Comparison of ENCODE assay signal across 11 mouse cellular contexts in genomic region chr13:59741697-59742096, GRCm38 (mm10). TPM values are rescaled to one million over a fixed set of nuclear protein-coding genes. Genes with fewer than 3 reads are reported as not detected.
A peak's percentile ranks its signal among the peaks of the same experiment; 100 is the strongest.
DNase-seq lines count a peak whose midpoint lies in the region; ATAC-seq and TF ChIP-seq lines count a peak whose summit lies in the region.
"Had no signal": no experiment of that assay in that cellular context is flagged by ENCODE, and none has a peak within 500 bp of the region (broad histone marks: within the 10 kb centered on the region; RNA-seq: fewer than 3 reads in every experiment).

No protein-coding gene starts in this region.

- H3K27ac ChIP-seq in left cerebral cortex, adult 2 months: no peak overlapping the region
- H3K27ac ChIP-seq: embryonic facial prominence, embryonic 15.5 days; limb, embryonic 13.5 days had no signal

- H3K4me3 ChIP-seq in left cerebral cortex, adult 2 months: no peak overlapping the region
- H3K4me3 ChIP-seq: embryonic facial prominence, embryonic 15.5 days; limb, embryonic 13.5 days; myocyte had no signal

- ATAC-seq in megakaryocyte, adult 5-6 weeks (ENCODE audit: poor library complexity, severe bottlenecking): peak; percentile 78

- intact Hi-C loops in left cerebral cortex, adult 2 months (cut with DNase I): no loop called here
- intact Hi-C loops in left cerebral cortex, postnatal 4 days (cut with DNase I): no loop called here

- DNase-seq in gastrocnemius, adult 18-20 months (ENCODE audit: low spot score): peak; percentile 11
- DNase-seq in gastrocnemius, postnatal 25 days: no peak
- no peak for DNase-seq in left cerebral cortex, adult 2 months (ENCODE audit: extremely low spot score in 1 of 2, low spot score in 2 of 2)
- DNase-seq in left cerebral cortex, postnatal 4 days: no peak
- DNase-seq in R1 (ENCODE audit: low read depth, low spot score): peak; percentile 59
- DNase-seq in frontal cortex, postnatal 10 days (ENCODE audit: low spot score in 2 of 2): no peak
- no peak for DNase-seq in adrenal gland, postnatal 36 days

- TF ChIP-seq CTCF in left cerebral cortex, adult 2 months (IDR thresholded peaks at IDR 0.05): peak; percentile 34

RNA-seq across cellular contexts. Expression of gene 1700014D04Rik, which starts 4.9 kb away (rescaled TPM):
- total RNA-seq in gastrocnemius, adult 18-20 months (2021): not detected
- under 1 TPM in 1 of 2 experiments, not detected in 1; 0.26 TPM for total RNA-seq in gastrocnemius, postnatal 25 days (2021)
- 1 to 10 TPM; 1.8 to 2.5 TPM for total RNA-seq in left cerebral cortex, adult 2 months (2021)
- under 1 TPM; 0.18 to 0.42 TPM for total RNA-seq in left cerebral cortex, postnatal 4 days (2021)
- total RNA-seq in megakaryocyte, adult 5-6 weeks (2015): not detected in 2 replicates
- total RNA-seq in megakaryocyte, adult 5-6 weeks (2017): 0.04 TPM in 1 of 2 replicates, not detected in the other
- under 1 TPM; 0.23 to 0.36 TPM for total RNA-seq in adrenal gland, postnatal 36 days (2021)

RNA-seq across cellular contexts. Expression of gene Spata31d1d, which starts 10.1 kb away (rescaled TPM):
- total RNA-seq in gastrocnemius, adult 18-20 months (2021): not detected
- total RNA-seq in gastrocnemius, postnatal 25 days (2021): not detected
- not detected for total RNA-seq in left cerebral cortex, adult 2 months (2021)
- total RNA-seq in left cerebral cortex, postnatal 4 days (2021): under 1 TPM in 1 of 2 experiments, not detected in 1; 0.08 TPM
- total RNA-seq in megakaryocyte, adult 5-6 weeks (2015): not detected in 2 replicates
- total RNA-seq in megakaryocyte, adult 5-6 weeks (2017): not detected in 2 replicates
- not detected for total RNA-seq in adrenal gland, postnatal 36 days (2021)

RNA-seq across cellular contexts. Expression of gene Isca1, which starts 27.9 kb away (rescaled TPM):
- 100 to 1,000 TPM; 172 to 190 TPM for total RNA-seq in gastrocnemius, adult 18-20 months (2021)
- 100 to 1,000 TPM; 171 to 180 TPM for total RNA-seq in gastrocnemius, postnatal 25 days (2021)
- total RNA-seq in left cerebral cortex, adult 2 months (2021): 100 to 1,000 TPM; 151 to 157 TPM
- total RNA-seq in left cerebral cortex, postnatal 4 days (2021): 10 to 100 TPM; 74.4 to 76.6 TPM
- 39.7 and 41.7 TPM in 2 replicates for total RNA-seq in megakaryocyte, adult 5-6 weeks (2015)
- total RNA-seq in megakaryocyte, adult 5-6 weeks (2017): 19.2 and 21.3 TPM in 2 replicates
- total RNA-seq in adrenal gland, postnatal 36 days (2021): 100 to 1,000 TPM in 1 of 2 experiments, 10 to 100 TPM in 1; 97.6 to 107 TPM

RNA-seq across cellular contexts. Expression of gene Spata31d1b, which starts 29.6 kb away (rescaled TPM):
- not detected for total RNA-seq in gastrocnemius, adult 18-20 months (2021)
- not detected for total RNA-seq in gastrocnemius, postnatal 25 days (2021)
- under 1 TPM in 1 of 2 experiments, not detected in 1; 0.09 TPM for total RNA-seq in left cerebral cortex, adult 2 months (2021)
- total RNA-seq in left cerebral cortex, postnatal 4 days (2021): not detected
- not detected in 2 replicates for total RNA-seq in megakaryocyte, adult 5-6 weeks (2015)
- not detected in 2 replicates for total RNA-seq in megakaryocyte, adult 5-6 weeks (2017)
- total RNA-seq in adrenal gland, postnatal 36 days (2021): not detected

RNA-seq across cellular contexts. Expression of gene Spata31d1a, which starts 31.6 kb away (rescaled TPM):
- total RNA-seq in gastrocnemius, adult 18-20 months (2021): not detected
- total RNA-seq in gastrocnemius, postnatal 25 days (2021): not detected
- under 1 TPM; 0.18 to 0.26 TPM for total RNA-seq in left cerebral cortex, adult 2 months (2021)
- under 1 TPM; 0.46 to 0.48 TPM for total RNA-seq in left cerebral cortex, postnatal 4 days (2021)
- total RNA-seq in megakaryocyte, adult 5-6 weeks (2015): 0.04 and 0.78 TPM in 2 replicates
- total RNA-seq in megakaryocyte, adult 5-6 weeks (2017): not detected in 2 replicates
- not detected for total RNA-seq in adrenal gland, postnatal 36 days (2021)

Comparison
In these comparisons a context has a peak if more than half of its experiments do, and no peak if none do; other contexts are left out.
1. DNase-seq: peak in gastrocnemius, adult 18-20 months (single experiment) and R1 (single experiment); none in gastrocnemius, postnatal 25 days (single experiment), left cerebral cortex, adult 2 months (0 of 2), left cerebral cortex, postnatal 4 days (single experiment), frontal cortex, postnatal 10 days (0 of 2) and adrenal gland, postnatal 36 days (0 of 2).